ENCODE assay signal across 13 mouse cellular contexts in the genomic region with DNA sequence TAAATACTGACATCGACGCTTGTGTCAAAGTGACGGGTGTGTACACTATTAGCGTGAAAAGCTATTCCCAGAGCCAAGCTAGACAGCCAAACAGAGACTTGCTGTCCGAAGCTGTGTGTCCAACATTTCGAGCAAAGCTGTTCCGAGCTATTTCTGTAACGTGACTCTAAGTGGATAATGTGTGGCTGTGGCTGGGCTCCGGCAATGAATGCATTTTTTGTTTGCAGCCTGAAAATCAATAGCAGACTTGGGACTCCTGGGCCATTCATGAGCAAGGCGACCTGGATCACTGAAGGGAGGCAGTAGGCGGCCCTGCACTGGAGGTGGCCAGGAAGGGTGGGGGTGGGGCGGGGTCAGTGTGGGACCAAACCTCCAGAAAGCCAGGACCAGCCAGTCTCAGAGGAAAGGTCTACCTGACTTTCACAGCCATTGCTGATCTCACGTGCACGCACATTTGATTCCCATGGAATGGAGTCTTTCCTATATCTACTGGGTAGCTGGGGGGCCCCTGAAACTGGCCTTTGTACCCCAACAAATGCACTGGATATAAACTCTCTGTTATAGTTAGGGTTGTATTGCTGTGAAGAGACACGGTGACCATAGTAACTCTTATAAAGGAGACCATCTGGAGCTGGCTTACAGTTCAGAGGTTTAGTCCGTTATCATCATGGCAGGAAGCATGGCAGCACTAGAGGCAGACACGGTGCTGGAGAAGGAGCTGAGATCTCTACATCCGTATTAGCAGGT.
A peak's percentile ranks its signal among the peaks of the same experiment; 100 is the strongest.
DNase-seq lines count a peak whose midpoint lies in the region; ATAC-seq lines count a peak whose summit lies in the region.
"Had no signal": no experiment of that assay in that cellular context is flagged by ENCODE, and none has a peak within 500 bp of the region (broad histone marks: within the 10 kb centered on the region; RNA-seq: fewer than 3 reads in every experiment).

No protein-coding gene starts in this region.

- peak overlapping the region; percentile 7; the same call in 1 of the 2 replicates for H3K9ac ChIP-seq in heart, embryonic 16.5 days (ENCODE audit: low read length)
- no peak overlapping the region for H3K9ac ChIP-seq in intestine, embryonic 16.5 days (ENCODE audit: low read depth, low read length)
- H3K9ac ChIP-seq in liver, embryonic 16.5 days (ENCODE audit: low read depth, low read length) = no peak overlapping the region
- H3K9ac ChIP-seq: lung, embryonic 15.5 days had no signal

- no peak for DNase-seq in heart, adult 9 months (ENCODE audit: low spot score in 2 of 2)
- DNase-seq in embryonic facial prominence, embryonic 10.5 days (ENCODE audit: low spot score) = peak; percentile 83
- DNase-seq in kidney, adult 11 months = no peak
- no peak for DNase-seq in urinary bladder, postnatal 25 days (ENCODE audit: low spot score)
- DNase-seq: cerebellum, adult 9-10 months; gastrocnemius, postnatal 25 days; kidney, adult 2 months; layer of hippocampus, adult 9-11 months had no signal

- peaks cover 10% of the 10 kb centered on the region for H3K4me1 ChIP-seq in heart, embryonic 16.5 days (ENCODE audit: control insufficient read depth, insufficient read depth, low read length)
- H3K4me1 ChIP-seq in embryonic facial prominence, embryonic 10.5 days = peaks cover 57% of the 10 kb centered on the region
- H3K4me1 ChIP-seq in intestine, embryonic 16.5 days (ENCODE audit: control insufficient read depth, insufficient read depth, low read length) = peaks cover 10% of the 10 kb centered on the region
- H3K4me1 ChIP-seq in liver, embryonic 16.5 days (ENCODE audit: control insufficient read depth, low read depth, low read length) = no peaks in the 10 kb centered on the region

- H3K27ac ChIP-seq in heart, embryonic 16.5 days (ENCODE audit: low read length) = peak overlapping the region; percentile 41
- H3K27ac ChIP-seq in embryonic facial prominence, embryonic 10.5 days (replicated peaks) = peak overlapping the region; percentile 87
- no peak overlapping the region for H3K27ac ChIP-seq in intestine, embryonic 16.5 days (ENCODE audit: low read length)
- peak overlapping the region; percentile 56 for H3K27ac ChIP-seq in liver, embryonic 16.5 days (ENCODE audit: low read length)
- H3K27ac ChIP-seq: lung, embryonic 15.5 days had no signal

- ATAC-seq in heart, embryonic 16.5 days (replicated peaks; ENCODE audit: extremely low read depth, insufficient read depth, low FRiP score) = no peak
- ATAC-seq in intestine, embryonic 16.5 days = peak; percentile 85
- peak; percentile 86 for ATAC-seq in liver, embryonic 16.5 days (ENCODE audit: low read depth)
- ATAC-seq: CD4-positive, CD25-positive, alpha-beta regulatory T cell, adult 4 months had no signal

- H3K9me3 ChIP-seq in heart, embryonic 16.5 days (replicated peaks; ENCODE audit: control insufficient read depth, low read length) = no peaks in the 10 kb centered on the region
- H3K9me3 ChIP-seq in embryonic facial prominence, embryonic 10.5 days = no peaks in the 10 kb centered on the region
- no peaks in the 10 kb centered on the region for H3K9me3 ChIP-seq in intestine, embryonic 16.5 days (ENCODE audit: control insufficient read depth, low read length)
- no peaks in the 10 kb centered on the region for H3K9me3 ChIP-seq in liver, embryonic 16.5 days (replicated peaks; ENCODE audit: control insufficient read depth, low read length)
- H3K9me3 ChIP-seq: lung, embryonic 15.5 days had no signal

- peak overlapping the region; percentile 7; the same call in 1 of the 2 replicates for H3K4me2 ChIP-seq in heart, embryonic 16.5 days (ENCODE audit: low read depth, low read length)
- 0 out of 2 replicates have a peak overlapping the region, but pooled peaks have one; percentile 16 for H3K4me2 ChIP-seq in intestine, embryonic 16.5 days (ENCODE audit: low read depth, low read length)
- no peak overlapping the region for H3K4me2 ChIP-seq in liver, embryonic 16.5 days (ENCODE audit: low read depth, low read length)
- H3K4me2 ChIP-seq: lung, embryonic 15.5 days had no signal

- peaks cover 5% of the 10 kb centered on the region; the same call in 1 of the 2 replicates for H3K27me3 ChIP-seq in heart, embryonic 16.5 days (ENCODE audit: control insufficient read depth, insufficient read depth, low read length)
- H3K27me3 ChIP-seq in embryonic facial prominence, embryonic 10.5 days (replicated peaks; ENCODE audit: low read depth, poor library complexity, severe bottlenecking) = 0 out of 2 replicates have a peak, but pooled peaks cover 8% of the 10 kb centered on the region
- no peaks in the 10 kb centered on the region for H3K27me3 ChIP-seq in intestine, embryonic 16.5 days (replicated peaks; ENCODE audit: control insufficient read depth, insufficient read depth, low read length)
- H3K27me3 ChIP-seq in liver, embryonic 16.5 days (ENCODE audit: control insufficient read depth, insufficient read depth, low read depth, low read length) = no peaks in the 10 kb centered on the region
- H3K27me3 ChIP-seq: lung, embryonic 15.5 days had no signal

- no peak overlapping the region for H3K4me3 ChIP-seq in heart, embryonic 16.5 days (ENCODE audit: low read length)
- H3K4me3 ChIP-seq in embryonic facial prominence, embryonic 10.5 days = 0 out of 2 replicates have a peak overlapping the region, but pooled peaks have one; percentile 13
- H3K4me3 ChIP-seq in intestine, embryonic 16.5 days (ENCODE audit: low read length) = no peak overlapping the region
- no peak overlapping the region for H3K4me3 ChIP-seq in liver, embryonic 16.5 days (ENCODE audit: low read depth, low read length)
- H3K4me3 ChIP-seq: lung, embryonic 15.5 days had no signal

- H3K36me3 ChIP-seq in heart, embryonic 16.5 days (ENCODE audit: control insufficient read depth, insufficient read depth) = no peaks in the 10 kb centered on the region
- H3K36me3 ChIP-seq in embryonic facial prominence, embryonic 10.5 days (replicated peaks) = no peaks in the 10 kb centered on the region
- no peaks in the 10 kb centered on the region for H3K36me3 ChIP-seq in intestine, embryonic 16.5 days (ENCODE audit: control insufficient read depth, insufficient read depth, low read length)
- H3K36me3 ChIP-seq in liver, embryonic 16.5 days (ENCODE audit: control insufficient read depth, insufficient read depth) = no peaks in the 10 kb centered on the region
- H3K36me3 ChIP-seq: lung, embryonic 15.5 days had no signal

- 48% methylated on average over 18 of the region's 18 CpGs for WGBS in heart, embryonic 16.5 days
- WGBS in embryonic facial prominence, embryonic 10.5 days = 34% methylated on average over 18 of the region's 18 CpGs
- 40% methylated on average over 18 of the region's 18 CpGs for WGBS in intestine, embryonic 16.5 days
- 56% methylated on average over 18 of the region's 18 CpGs for WGBS in liver, embryonic 16.5 days (ENCODE audit: insufficient replicate concordance)
